Mouse (Mus musculus) CH12.LX (cell line): ENCODE data around the gene Lrriq4. TPM values are rescaled to one million over a fixed set of nuclear protein-coding genes. Genes with fewer than 3 reads are reported as not detected.

Source experiments
- DNase-seq: peaks from one replicate; pipeline ENCODE4 v3.0.0-alpha.2; 2013; ENCODE audit errors: extremely low read depth
- H3K27ac ChIP-seq: 2 replicates; pipeline ENCODE4 v1.5.1; 2012; ENCODE audit warnings: low read depth, mild to moderate bottlenecking, control low read depth, moderate library complexity; ENCODE audit not compliant: insufficient read depth
- H3K27me3 ChIP-seq: replicated peaks from 2 replicates; pipeline ENCODE3; 2012; ENCODE audit warnings: inconsistent platforms
- H3K36me3 ChIP-seq, 2 experiments: replicated peaks in 1 of 2; 2 replicates each; pipeline versions ENCODE3 to v1.6.1; 2012; ENCODE audit warnings: inconsistent platforms in 1 of 2, low read length in 1 of 2, mild to moderate bottlenecking in 1 of 2, mixed read lengths in 1 of 2, moderate library complexity in 1 of 2; ENCODE audit not compliant: control insufficient read depth in 1 of 2, insufficient read depth in 1 of 2
- H3K4me1 ChIP-seq, 2 experiments: 2 replicates each; pipeline ENCODE4 v1.6.1; 2012; ENCODE audit warnings: inconsistent platforms in 1 of 2, moderate library complexity in 1 of 2; ENCODE audit not compliant: insufficient read depth in 2 of 2, control insufficient read depth in 1 of 2
- H3K4me2 ChIP-seq: 2 replicates; pipeline ENCODE4 v1.6.1; 2012; ENCODE audit warnings: low read depth, mild to moderate bottlenecking, control low read depth; ENCODE audit not compliant: poor library complexity, insufficient read depth, severe bottlenecking
- H3K4me3 ChIP-seq, 3 experiments: fragments of 150-350 bp in 1 of 3; sonication (generic) in 1 of 3; replicated peaks in 1 of 3; 2 replicates each; pipeline versions ENCODE3 to v1.5.1; 2011 to 2012; ENCODE audit warnings: low read depth in 2 of 3, low read length in 2 of 3, mild to moderate bottlenecking in 2 of 3, moderate library complexity in 2 of 3, control low read depth in 1 of 3, improper control_type of control experiment in 1 of 3, inconsistent platforms in 1 of 3, mixed read lengths in 1 of 3; ENCODE audit not compliant: poor library complexity in 1 of 3
- H3K79me2 ChIP-seq: replicated peaks from 2 replicates; pipeline ENCODE4 v1.6.1; 2012; ENCODE audit warnings: mild to moderate bottlenecking, moderate library complexity; ENCODE audit not compliant: control insufficient read depth, poor library complexity, insufficient read depth, severe bottlenecking; ENCODE audit errors: extremely low read depth
- H3K9ac ChIP-seq: 2 replicates; pipeline ENCODE4 v1.6.1; 2012; ENCODE audit warnings: low read depth, mild to moderate bottlenecking, control low read depth, moderate library complexity; ENCODE audit not compliant: insufficient read depth
- H3K9me3 ChIP-seq: replicated peaks from 2 replicates; pipeline ENCODE3; 2012; ENCODE audit warnings: low read length, inconsistent platforms, mixed read lengths
- BHLHE40 ChIP-seq: IDR thresholded peaks from 2 replicates; pipeline ENCODE4 v1.6.1; 2011; ENCODE audit warnings: mild to moderate bottlenecking, low read depth, low read length, improper control_type of control experiment
- CHD1 ChIP-seq: IDR thresholded peaks from 2 replicates; pipeline ENCODE4 v1.6.1; 2012; ENCODE audit warnings: low read depth, low read length, improper control_type of control experiment, inconsistent platforms
- IRF4 ChIP-seq: IDR thresholded peaks from 2 replicates; pipeline ENCODE4 v1.6.1; 2014; ENCODE audit warnings: low read depth, mild to moderate bottlenecking, inconsistent platforms, low read length, improper control_type of control experiment
- JUN ChIP-seq: IDR thresholded peaks from 2 replicates; pipeline ENCODE4 v1.6.1; 2011; ENCODE audit warnings: low read depth, mild to moderate bottlenecking, low read length, improper control_type of control experiment, moderate library complexity; ENCODE audit not compliant: insufficient read depth
- MAX ChIP-seq: IDR thresholded peaks from 2 replicates; pipeline ENCODE4 v1.6.1; 2011; ENCODE audit warnings: low read length, improper control_type of control experiment
- PAX5 ChIP-seq: IDR thresholded peaks from 2 replicates; pipeline ENCODE4 v1.6.1; 2012; ENCODE audit warnings: low read length, inconsistent platforms, mixed read lengths
- SMC3 ChIP-seq: IDR thresholded peaks from 2 replicates; pipeline ENCODE4 v1.6.1; 2011; ENCODE audit warnings: low read depth, low read length, improper control_type of control experiment
- TCF12 ChIP-seq: IDR thresholded peaks from 2 replicates; pipeline ENCODE4 v1.6.1; 2014; ENCODE audit warnings: low read depth, mild to moderate bottlenecking, inconsistent platforms, low read length, improper control_type of control experiment
- UBTF ChIP-seq: IDR thresholded peaks from 2 replicates; pipeline ENCODE4 v1.6.1; 2012; ENCODE audit warnings: low read depth, mild to moderate bottlenecking, inconsistent platforms, low read length, improper control_type of control experiment, moderate library complexity
- ZC3H11A ChIP-seq: IDR thresholded peaks from 2 replicates; pipeline ENCODE4 v1.6.1; 2012; ENCODE audit warnings: low read depth, mild to moderate bottlenecking, inconsistent platforms, low read length, improper control_type of control experiment
- dilution Hi-C: fragments of 300-500 bp; cut with MboI; formaldehyde crosslinking; loops from 2 replicates; pipeline ENCODE4 v1.14.3; 2020; ENCODE audit warnings: low sequenced_read_pairs; ENCODE audit not compliant: extremely low pct_unique_long_range_greater_than_20kb, extremely low pct_ligation_motif_present
- in situ Hi-C: fragments of 300-500 bp; cut with MboI; formaldehyde crosslinking; loops from 3 replicates; pipeline ENCODE4 v1.14.3; 2019; ENCODE audit warnings: low sequenced_read_pairs, low pct_ligation_motif_present, low pct_unique_long_range_greater_than_20kb, mixed read lengths
- polyA plus RNA-seq: library from polyadenylated mRNA; unstranded; fragments of >175 nt; gene quantifications from 2 replicates; pipeline ENCODE4 v1.2.1, GENCODE M21; 2012; ENCODE audit warnings: low read depth; ENCODE audit not compliant: insufficient read length
- total RNA-seq, 2 experiments: library from RNA; depleted of rRNA; stranded (reverse); fragments of 300-350 nt in 1 of 2; fragments of >200 nt in 1 of 2; gene quantifications; 2 replicates each; pipeline ENCODE4 v1.2.3; 2012 to 2014

The Lrriq4 gene
- total and polyA plus RNA-seq, 3 experiments: not detected

- TF ChIP-seq JUN (no peak), BHLHE40 (no peak)
- DNase-seq: no peak
- dilution Hi-C loops: no loop called here
Measured at GRCm38 (mm10) chr3:30713334-30713733, 69.0 kb downstream of the Lrriq4 start.

DNA sequence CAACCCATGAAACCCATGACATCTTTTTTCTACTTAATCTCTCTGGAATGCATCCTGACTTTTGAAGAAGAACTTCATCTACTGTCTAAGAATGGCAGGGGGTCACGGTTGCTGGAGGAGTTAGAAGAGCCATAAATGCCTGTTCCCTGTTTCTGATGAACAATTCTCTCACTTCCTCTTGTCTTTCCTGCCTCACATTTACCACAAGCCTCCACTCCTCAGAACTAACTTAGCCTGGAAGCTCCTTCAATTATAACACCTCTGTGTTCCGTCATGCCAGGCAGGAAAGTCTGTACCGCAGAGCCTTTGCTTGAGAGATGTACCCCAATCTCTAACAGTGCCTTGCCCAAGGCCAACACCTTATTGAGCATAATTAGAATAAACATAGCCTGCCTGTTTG, 74.3 kb downstream of the Lrriq4 start:
- Histone ChIP-seq H3K4me3 (no peak overlapping the region), H3K9me3 (no peaks in the 10 kb centered on the region), H3K4me1 (peaks cover 0 to 10% of the 10 kb centered on the region in 2 experiments; a peak in 1 of 4 replicates), H3K27me3 (no peaks in the 10 kb centered on the region), H3K4me2 (no peak overlapping the region), H3K27ac (no peak overlapping the region), H3K36me3 (no peaks in the 10 kb centered on the region), H3K9ac (no peak overlapping the region), H3K79me2 (no peaks in the 10 kb centered on the region)
- in situ Hi-C loops (no loop called here), dilution Hi-C loops (no loop called here)
- no peak for TF ChIP-seq UBTF
- no peak for TF ChIP-seq CHD1
- TF ChIP-seq IRF4: no peak
- TF ChIP-seq SMC3: no peak
- TF ChIP-seq ZC3H11A: no peak
- TF ChIP-seq MAX: no peak
- TF ChIP-seq PAX5: no peak
- TF ChIP-seq TCF12: no peak
- DNase-seq: no peak

More at GRCm38 (mm10) chr3:30713334-30713733, 69.0 kb downstream of the Lrriq4 start:
- in situ Hi-C loops: no loop called here
- H3K27ac ChIP-seq: no peak overlapping the region
- H3K79me2 ChIP-seq: no peaks in the 10 kb centered on the region
- H3K27me3 ChIP-seq: no peaks in the 10 kb centered on the region
- no peaks in the 10 kb centered on the region for H3K36me3 ChIP-seq
- no peak overlapping the region for H3K4me2 ChIP-seq
- no peaks in the 10 kb centered on the region for H3K9me3 ChIP-seq
- H3K4me3 ChIP-seq: no peak overlapping the region
- H3K9ac ChIP-seq: no peak overlapping the region
- H3K4me1 ChIP-seq: no peaks in the 10 kb centered on the region

Other genes starting within 250 kb of the Lrriq4 start
- gene Mecom, start 96.5 kb upstream of the Lrriq4 start, total RNA-seq (2012; rRNA removed): not detected in 2 replicates
- gene Mecom, start 96.5 kb upstream of the Lrriq4 start, total RNA-seq (2014; rRNA removed): not detected in 2 replicates
- gene Mecom, start 96.5 kb upstream of the Lrriq4 start, polyA plus RNA-seq: 0.12 TPM in 1 of 2 replicates, not detected in the other
- gene Actrt3, start 44.6 kb upstream of the Lrriq4 start, total RNA-seq (2012; rRNA removed): 0.13 and 0.17 TPM in 2 replicates
- not detected in 2 replicates for gene Actrt3, start 44.6 kb upstream of the Lrriq4 start, total RNA-seq (2014; rRNA removed)
- gene Actrt3, start 44.6 kb upstream of the Lrriq4 start, polyA plus RNA-seq: 0.16 TPM in 1 of 2 replicates, not detected in the other
- gene Mynn, start 42.4 kb upstream of the Lrriq4 start, total RNA-seq (2012; rRNA removed): 11.8 and 15.5 TPM in 2 replicates
- gene Mynn, start 42.4 kb upstream of the Lrriq4 start, total RNA-seq (2014; rRNA removed): 31.1 and 31.6 TPM in 2 replicates
- 11.7 and 11.9 TPM in 2 replicates for gene Mynn, start 42.4 kb upstream of the Lrriq4 start, polyA plus RNA-seq
- gene Lrrc34, start 3.4 kb downstream of the Lrriq4 start, total RNA-seq (2012; rRNA removed): not detected in 2 replicates
- not detected in 2 replicates for gene Lrrc34, start 3.4 kb downstream of the Lrriq4 start, total RNA-seq (2014; rRNA removed)
- gene Lrrc34, start 3.4 kb downstream of the Lrriq4 start, polyA plus RNA-seq: not detected in 2 replicates
- not detected in 2 replicates for gene Lrrc31, start 55.3 kb downstream of the Lrriq4 start, total RNA-seq (2012; rRNA removed)
- not detected in 2 replicates for gene Lrrc31, start 55.3 kb downstream of the Lrriq4 start, total RNA-seq (2014; rRNA removed)
- not detected in 2 replicates for gene Lrrc31, start 55.3 kb downstream of the Lrriq4 start, polyA plus RNA-seq
- gene Samd7, start 101.8 kb downstream of the Lrriq4 start, total RNA-seq (2012; rRNA removed): not detected in 2 replicates
- gene Samd7, start 101.8 kb downstream of the Lrriq4 start, total RNA-seq (2014; rRNA removed): not detected in 2 replicates
- not detected in 2 replicates for gene Samd7, start 101.8 kb downstream of the Lrriq4 start, polyA plus RNA-seq
- gene Sec62, start 148.4 kb downstream of the Lrriq4 start, total RNA-seq (2012; rRNA removed): 26.2 and 28.5 TPM in 2 replicates
- gene Sec62, start 148.4 kb downstream of the Lrriq4 start, total RNA-seq (2014; rRNA removed): 56.6 and 65.0 TPM in 2 replicates
- 57.6 and 64.5 TPM in 2 replicates for gene Sec62, start 148.4 kb downstream of the Lrriq4 start, polyA plus RNA-seq
- gene Gpr160, start 211.4 kb downstream of the Lrriq4 start, total RNA-seq (2012; rRNA removed): 0.80 and 1.0 TPM in 2 replicates
- gene Gpr160, start 211.4 kb downstream of the Lrriq4 start, total RNA-seq (2014; rRNA removed): 0.70 and 1.2 TPM in 2 replicates
- gene Gpr160, start 211.4 kb downstream of the Lrriq4 start, polyA plus RNA-seq: 1.1 and 1.2 TPM in 2 replicates